Mouse (Mus musculus) thymus, adult 18-20 months (tissue): Measurements from ENCODE around the gene Bcl2l13.

Experiments
- DNase-seq, 2 experiments: peaks; one replicate each; pipeline ENCODE4 v3.0.0; 2022; ENCODE audit warnings: mixed read lengths in 2 of 2

Bcl2l13 gene

DNA sequence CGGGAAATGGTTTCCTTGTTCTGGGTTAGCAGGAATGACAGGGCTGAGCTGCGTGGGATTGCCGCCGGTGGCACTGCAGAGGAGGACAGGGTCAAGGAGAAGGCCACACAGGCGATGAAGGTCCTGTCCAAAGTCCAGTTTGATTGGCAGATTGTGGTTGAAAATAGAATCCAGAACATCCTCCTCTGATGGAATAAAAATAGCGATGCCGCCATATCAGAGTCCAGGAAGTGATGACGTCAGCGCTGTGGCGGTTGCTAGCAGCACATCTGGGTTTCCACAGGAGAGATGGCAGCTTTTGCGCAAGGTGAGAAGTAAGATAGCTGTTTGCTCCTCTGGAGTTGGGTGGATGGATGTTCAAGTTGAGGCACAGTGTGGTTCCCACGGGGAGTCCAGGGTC is 96.6 kb downstream of the Bcl2l13 start:
- DNase-seq: peak; percentile 60 to 78

- no peak for DNase-seq
Measured at GRCm38 (mm10) chr6:120933670-120934069, 97.7 kb downstream of the Bcl2l13 start.

- DNase-seq: peak; percentile 73 to 89
Measured at GRCm38 (mm10) chr6:120934176-120934575, 98.2 kb downstream of the Bcl2l13 start.

GRCm38 (mm10) chr6:120937104-120937617 is 101.1 kb downstream of the Bcl2l13 start:
- DNase-seq: no peak

GRCm38 (mm10) chr6:120937999-120938608 is 102.1 kb downstream of the Bcl2l13 start:
- DNase-seq: no peak

GRCm38 (mm10) chr6:120938763-120939450 is 102.9 kb downstream of the Bcl2l13 start:
- no peak for DNase-seq

DNA sequence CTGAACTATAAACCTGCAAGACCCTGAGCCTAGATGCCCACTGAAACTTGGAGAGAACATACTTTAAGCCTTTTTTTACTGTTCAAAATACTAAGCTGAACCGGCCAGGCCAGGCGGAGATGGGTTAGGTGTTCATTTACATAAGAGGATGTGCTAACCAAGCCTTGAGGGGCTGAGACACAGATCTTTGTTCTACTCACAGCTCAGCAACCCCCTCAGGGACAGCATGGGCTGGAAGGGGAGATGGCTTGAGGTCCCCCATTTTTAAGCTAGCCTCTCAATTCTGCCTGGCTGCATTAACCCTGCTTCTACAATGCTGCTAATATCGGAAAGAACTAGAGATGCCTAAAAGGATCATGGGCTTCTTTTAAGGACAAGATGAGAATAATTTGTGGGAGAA is 103.8 kb downstream of the Bcl2l13 start:
- DNase-seq: no peak

GRCm38 (mm10) chr6:120940446-120941083 is 104.6 kb downstream of the Bcl2l13 start:
- no peak for DNase-seq

DNA sequence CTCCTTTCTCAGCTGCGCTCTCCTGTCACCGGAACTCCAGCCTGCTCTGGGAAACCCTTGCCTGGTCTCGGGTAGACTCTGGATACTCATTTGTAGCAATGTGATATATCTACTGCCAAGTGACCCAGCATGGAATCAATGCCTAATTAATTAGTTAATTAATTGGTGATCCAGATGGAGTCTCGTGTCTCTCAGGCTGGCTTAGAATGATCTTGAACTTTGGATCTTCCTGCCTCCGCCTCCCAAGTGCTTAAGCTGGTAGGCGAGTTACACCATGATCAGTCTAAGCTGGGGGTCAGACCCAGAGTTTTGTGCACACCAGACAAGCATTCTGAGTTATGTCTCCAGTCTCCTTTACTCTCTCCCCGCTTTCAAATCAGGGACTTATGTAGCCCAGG is 105.1 kb downstream of the Bcl2l13 start:
- DNase-seq: no peak

DNA sequence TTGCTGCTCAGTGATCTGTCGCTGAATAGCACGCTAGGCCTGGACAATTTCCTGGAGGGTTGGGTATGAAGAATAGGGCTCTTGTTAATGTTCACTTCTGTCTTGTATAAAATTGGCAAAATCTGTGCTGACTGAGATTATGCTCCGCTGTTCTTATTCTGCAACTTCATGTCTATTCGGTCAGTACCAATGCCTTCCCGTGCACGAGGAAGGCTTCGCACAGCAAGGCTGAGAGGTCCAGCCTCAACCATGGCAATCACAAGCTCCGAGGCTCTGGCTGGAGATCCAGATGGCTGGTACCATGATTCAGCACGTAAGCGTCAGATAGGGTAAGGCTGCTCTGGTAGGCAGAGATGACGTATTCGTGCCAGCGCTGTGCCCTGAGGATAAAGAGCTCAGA is 105.6 kb downstream of the Bcl2l13 start:
- no peak for DNase-seq
